Comparison of ENCODE assay signal across 12 mouse cellular contexts in genomic region chr7:99449751-99450150, GRCm38 (mm10). TPM values are rescaled to one million over a fixed set of nuclear protein-coding genes. Genes with fewer than 3 reads are reported as not detected.
DNase-seq lines count a peak whose midpoint lies in the region; ATAC-seq and TF ChIP-seq lines count a peak whose summit lies in the region.
"Had no signal": no experiment of that assay in that cellular context is flagged by ENCODE, and none has a peak within 500 bp of the region (broad histone marks: within the 10 kb centered on the region; RNA-seq: fewer than 3 reads in every experiment).

No protein-coding gene starts in this region.

- WGBS in forebrain, embryonic 12.5 days, result 44% methylated on average over 3 of the region's 3 CpGs
- WGBS in forebrain, embryonic 10.5 days, result 59% methylated on average over 3 of the region's 3 CpGs
- WGBS in forebrain, embryonic 14.5 days, result 25% methylated on average over 3 of the region's 3 CpGs
- WGBS in hindbrain, postnatal 0 days, result 15% methylated on average over 3 of the region's 3 CpGs
- 27% methylated on average over 3 of the region's 3 CpGs for WGBS in midbrain, postnatal 0 days

- H3K9ac ChIP-seq in forebrain, embryonic 12.5 days, result no peak overlapping the region
- no peak overlapping the region for H3K9ac ChIP-seq in forebrain, embryonic 14.5 days (ENCODE audit: low read length)
- no peak overlapping the region for H3K9ac ChIP-seq in hindbrain, postnatal 0 days (replicated peaks; ENCODE audit: low read length)
- no peak overlapping the region for H3K9ac ChIP-seq in midbrain, postnatal 0 days (replicated peaks; ENCODE audit: low read length, poor library complexity, severe bottlenecking)

- peaks cover 35% of the 10 kb centered on the region for H3K4me1 ChIP-seq in forebrain, embryonic 12.5 days
- H3K4me1 ChIP-seq in forebrain, embryonic 10.5 days, result peaks cover 45% of the 10 kb centered on the region
- 0 out of 2 replicates have a peak, but pooled peaks cover 2% of the 10 kb centered on the region for H3K4me1 ChIP-seq in forebrain, embryonic 14.5 days (ENCODE audit: control insufficient read depth, insufficient read depth, low read length)
- H3K4me1 ChIP-seq in hindbrain, postnatal 0 days (ENCODE audit: insufficient read depth, low read length), result 0 out of 2 replicates have a peak, but pooled peaks cover 3% of the 10 kb centered on the region
- H3K4me1 ChIP-seq in midbrain, postnatal 0 days (ENCODE audit: insufficient read depth, low read length), result no peaks in the 10 kb centered on the region

- 0 out of 2 replicates have a peak, but pooled peaks cover under 1% of the 10 kb centered on the region for H3K36me3 ChIP-seq in forebrain, embryonic 12.5 days (replicated peaks)
- no peaks in the 10 kb centered on the region for H3K36me3 ChIP-seq in forebrain, embryonic 10.5 days (replicated peaks)
- peaks cover 5% of the 10 kb centered on the region; the same call in 1 of the 2 replicates for H3K36me3 ChIP-seq in forebrain, embryonic 14.5 days (ENCODE audit: control insufficient read depth, insufficient read depth, low read length)
- H3K36me3 ChIP-seq in hindbrain, postnatal 0 days (ENCODE audit: insufficient read depth, low read length), result no peaks in the 10 kb centered on the region
- H3K36me3 ChIP-seq in midbrain, postnatal 0 days (ENCODE audit: insufficient read depth, low read length), result no peaks in the 10 kb centered on the region

- DNase-seq in forebrain, embryonic 10.5 days (ENCODE audit: extremely low spot score, low spot score), result no peak
- DNase-seq in forebrain, embryonic 14.5 days (ENCODE audit: low spot score), result peak; percentile 84
- DNase-seq in hindbrain, postnatal 0 days (ENCODE audit: low spot score), result peak; percentile 62
- DNase-seq in midbrain, postnatal 0 days (ENCODE audit: low spot score), result peak; percentile 50
- no peak for DNase-seq in lung, postnatal 14 days
- DNase-seq in thymus, postnatal 14 days, result no peak
- no peak for DNase-seq in heart, adult 9 months (ENCODE audit: low spot score in 2 of 2)
- DNase-seq: heart, adult 11 months; heart, postnatal 14 days; kidney, adult 11 months; liver had no signal

- no peaks in the 10 kb centered on the region for H3K27me3 ChIP-seq in forebrain, embryonic 12.5 days
- H3K27me3 ChIP-seq in forebrain, embryonic 10.5 days (ENCODE audit: poor library complexity, severe bottlenecking), result no peaks in the 10 kb centered on the region
- no peaks in the 10 kb centered on the region for H3K27me3 ChIP-seq in forebrain, embryonic 14.5 days (replicated peaks; ENCODE audit: control insufficient read depth, insufficient read depth, low read length)
- H3K27me3 ChIP-seq in hindbrain, postnatal 0 days (ENCODE audit: insufficient read depth, low read length), result no peaks in the 10 kb centered on the region
- H3K27me3 ChIP-seq in midbrain, postnatal 0 days (ENCODE audit: insufficient read depth, low read length), result no peaks in the 10 kb centered on the region

- 0 out of 2 replicates have a peak, but pooled peaks have one; percentile 5 for ATAC-seq in forebrain, embryonic 12.5 days (ENCODE audit: low FRiP score)
- peak; percentile 64 for ATAC-seq in forebrain, embryonic 14.5 days
- ATAC-seq in hindbrain, postnatal 0 days, result no peak; the same call in 1 of the 2 replicates
- ATAC-seq in midbrain, postnatal 0 days (ENCODE audit: low FRiP score), result no peak

- no peak overlapping the region for H3K27ac ChIP-seq in forebrain, embryonic 12.5 days
- H3K27ac ChIP-seq in forebrain, embryonic 10.5 days, result no peak overlapping the region
- H3K27ac ChIP-seq in forebrain, embryonic 14.5 days (ENCODE audit: low read depth, low read length), result peak overlapping the region; percentile 68
- no peak overlapping the region for H3K27ac ChIP-seq in hindbrain, postnatal 0 days
- no peak overlapping the region for H3K27ac ChIP-seq in midbrain, postnatal 0 days (ENCODE audit: low read depth, low read length)

- TF ChIP-seq CTCF in hindbrain, postnatal 0 days (IDR thresholded peaks at IDR 0.05; ENCODE audit: low read depth), result no peak
- TF ChIP-seq CTCF in midbrain, postnatal 0 days (IDR thresholded peaks at IDR 0.05), result no peak

- no peak overlapping the region for H3K4me2 ChIP-seq in forebrain, embryonic 12.5 days
- no peak overlapping the region for H3K4me2 ChIP-seq in forebrain, embryonic 14.5 days (ENCODE audit: low read length)
- no peak overlapping the region for H3K4me2 ChIP-seq in hindbrain, postnatal 0 days (ENCODE audit: low read depth, low read length)
- H3K4me2 ChIP-seq in midbrain, postnatal 0 days (ENCODE audit: low read depth, low read length, poor library complexity, severe bottlenecking), result no peak overlapping the region

- H3K4me3 ChIP-seq in forebrain, embryonic 12.5 days (replicated peaks), result no peak overlapping the region
- H3K4me3 ChIP-seq in forebrain, embryonic 10.5 days, result no peak overlapping the region
- no peak overlapping the region for H3K4me3 ChIP-seq in forebrain, embryonic 14.5 days (ENCODE audit: low read depth, low read length)
- no peak overlapping the region for H3K4me3 ChIP-seq in hindbrain, postnatal 0 days (ENCODE audit: low read length)
- H3K4me3 ChIP-seq in midbrain, postnatal 0 days (ENCODE audit: low read depth, low read length), result no peak overlapping the region

- no peaks in the 10 kb centered on the region for H3K9me3 ChIP-seq in forebrain, embryonic 12.5 days
- H3K9me3 ChIP-seq in forebrain, embryonic 10.5 days, result no peaks in the 10 kb centered on the region
- no peaks in the 10 kb centered on the region for H3K9me3 ChIP-seq in forebrain, embryonic 14.5 days (replicated peaks; ENCODE audit: control insufficient read depth, low read length)
- no peaks in the 10 kb centered on the region for H3K9me3 ChIP-seq in hindbrain, postnatal 0 days (ENCODE audit: low read length)
- H3K9me3 ChIP-seq in midbrain, postnatal 0 days (ENCODE audit: low read length), result no peaks in the 10 kb centered on the region

RNA-seq across cellular contexts. Expression of gene Klhl35, which starts 16.1 kb away (rescaled TPM):
- polyA plus RNA-seq in forebrain, embryonic 12.5 days (2016; fragmentation: Nextera tagmentation; extraction: Ambion mirVana), result 5.6 and 6.8 TPM in 2 replicates
- 0.75 and 0.97 TPM in 2 replicates for polyA plus RNA-seq in forebrain, embryonic 10.5 days (2016; fragmentation: Nextera tagmentation; extraction: Ambion mirVana)
- 3.8 and 4.5 TPM in 2 replicates for polyA plus RNA-seq in forebrain, embryonic 14.5 days (2014; fragmentation: Nextera tagmentation; extraction: Ambion mirVana)
- 2.3 and 3.3 TPM in 2 replicates for total RNA-seq in hindbrain, postnatal 0 days (2014; rRNA removed)
- polyA plus RNA-seq in hindbrain, postnatal 0 days (2015; fragmentation: Nextera tagmentation; extraction: Ambion mirVana), result 2.3 TPM in 2 replicates
- 1.4 and 3.9 TPM in 2 replicates for total RNA-seq in midbrain, postnatal 0 days (2014; rRNA removed)
- 2.1 and 2.4 TPM in 2 replicates for polyA plus RNA-seq in midbrain, postnatal 0 days (2015; fragmentation: Nextera tagmentation; extraction: Ambion mirVana)

RNA-seq across cellular contexts. Expression of gene Rps3, which starts 33.8 kb away (rescaled TPM):
- polyA plus RNA-seq in forebrain, embryonic 12.5 days (2016; fragmentation: Nextera tagmentation; extraction: Ambion mirVana), result 597 and 603 TPM in 2 replicates
- 762 and 795 TPM in 2 replicates for polyA plus RNA-seq in forebrain, embryonic 10.5 days (2016; fragmentation: Nextera tagmentation; extraction: Ambion mirVana)
- 577 and 687 TPM in 2 replicates for polyA plus RNA-seq in forebrain, embryonic 14.5 days (2014; fragmentation: Nextera tagmentation; extraction: Ambion mirVana)
- 526 and 754 TPM in 2 replicates for total RNA-seq in hindbrain, postnatal 0 days (2014; rRNA removed)
- polyA plus RNA-seq in hindbrain, postnatal 0 days (2015; fragmentation: Nextera tagmentation; extraction: Ambion mirVana), result 456 and 459 TPM in 2 replicates
- 440 and 661 TPM in 2 replicates for total RNA-seq in midbrain, postnatal 0 days (2014; rRNA removed)
- 440 and 453 TPM in 2 replicates for polyA plus RNA-seq in midbrain, postnatal 0 days (2015; fragmentation: Nextera tagmentation; extraction: Ambion mirVana)

Comparison
In these comparisons a context has a peak if more than half of its experiments do, and no peak if none do; other contexts are left out.
1. DNase-seq: peak in forebrain, embryonic 14.5 days (single experiment), hindbrain, postnatal 0 days (single experiment) and midbrain, postnatal 0 days (single experiment); none in forebrain, embryonic 10.5 days (single experiment), lung, postnatal 14 days (single experiment), thymus, postnatal 14 days (single experiment) and heart, adult 9 months (0 of 2).
2. ATAC-seq: peak in forebrain, embryonic 12.5 days (single experiment) and forebrain, embryonic 14.5 days (single experiment); none in hindbrain, postnatal 0 days (single experiment) and midbrain, postnatal 0 days (single experiment).